Mouse (Mus musculus): ENCODE results near the gene Zbtb42. TPM values are rescaled to one million over a fixed set of nuclear protein-coding genes. Genes with fewer than 3 reads are reported as not detected.

Gene Zbtb42
- total and polyA plus RNA-seq, 3 experiments: 7.6 to 11.4 TPM; not detected in 1

DNA sequence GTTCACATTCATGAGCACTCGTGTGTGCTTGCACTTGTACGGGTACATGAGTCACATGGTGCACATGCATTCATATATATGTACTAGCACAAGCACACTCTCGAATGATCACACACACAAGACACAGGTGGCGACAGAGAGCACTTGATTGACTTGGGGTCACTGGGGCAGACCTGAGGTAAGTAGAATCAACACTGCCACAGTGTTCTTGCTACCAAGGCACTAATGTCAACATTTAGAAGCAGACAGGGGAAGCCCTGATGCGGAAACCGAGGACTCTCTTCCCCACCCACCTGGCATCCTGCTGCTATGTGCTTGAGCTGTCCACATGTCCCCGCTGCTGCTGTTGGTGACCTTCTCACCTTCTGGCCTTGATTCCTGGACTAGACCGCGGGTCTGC lies 44.9 kb upstream of the Zbtb42 start:
- Histone ChIP-seq H3K27ac (ENCODE audit: control insufficient read depth, low read depth, low read length) (no peak overlapping the region), H3K79me2 (ENCODE audit: control insufficient read depth, insufficient read depth, low read length, poor library complexity) (no peaks in the 10 kb centered on the region; the same call in 1 of the 2 replicates), H3K36me3 (ENCODE audit: control insufficient read depth in 1 of 2, insufficient read depth in 2 of 2, low read length in 2 of 2) (peaks cover 0 to 7% of the 10 kb centered on the region in 2 experiments; a peak in 2 of 4 replicates), H3K4me1 (ENCODE audit: control insufficient read depth in 1 of 2, insufficient read depth in 2 of 2, low read length in 2 of 2) (peaks cover 7 to 20% of the 10 kb centered on the region in 2 experiments), H3K4me3 (ENCODE audit: control insufficient read depth in 1 of 2, insufficient read depth in 1 of 2, low read depth in 2 of 2, low read length in 2 of 2) (no peak overlapping the region), H3K9me3 (replicated peaks; ENCODE audit: insufficient read depth, low read length) (no peaks in the 10 kb centered on the region), H3K9ac (ENCODE audit: control insufficient read depth, low read depth, low read length, poor library complexity, severe bottlenecking) (no peak overlapping the region), H3K27me3 (ENCODE audit: control insufficient read depth in 1 of 2, insufficient read depth in 2 of 2, low read length in 2 of 2) (no peaks in the 10 kb centered on the region)
- TF ChIP-seq ETS1 (IDR thresholded peaks at IDR 0.05; ENCODE audit: low read depth, low read length) (no peak), BHLHE40 (IDR thresholded peaks at IDR 0.05; ENCODE audit: borderline replicate concordance, low read depth, low read length) (no peak), NELFE (IDR thresholded peaks at IDR 0.05; ENCODE audit: low read depth, low read length) (no peak), CHD1 (IDR thresholded peaks at IDR 0.05; ENCODE audit: low read depth, low read length) (no peak), CTCF (IDR thresholded peaks at IDR 0.05 in 2 of 3, conservative IDR thresholded peaks at IDR 0.05 in 1 of 3; ENCODE audit: control insufficient read depth in 1 of 3, insufficient read depth in 1 of 3, low read depth in 2 of 3, low read length in 3 of 3, poor library complexity in 1 of 3, severe bottlenecking in 1 of 3) (no peak), MXI1 (IDR thresholded peaks at IDR 0.05; ENCODE audit: low read depth, low read length) (no peak), MAX (IDR thresholded peaks at IDR 0.05; ENCODE audit: low read length) (no peak), ELF1 (IDR thresholded peaks at IDR 0.05; ENCODE audit: low read depth, low read length) (no peak), ZKSCAN1 (IDR thresholded peaks at IDR 0.05; ENCODE audit: low read depth, low read length) (no peak), UBTF (IDR thresholded peaks at IDR 0.05; ENCODE audit: borderline replicate concordance, insufficient read depth, low read depth, low read length) (no peak), JUND (IDR thresholded peaks at IDR 0.05; ENCODE audit: low read depth, low read length) (no peak), TBP (IDR thresholded peaks at IDR 0.05; ENCODE audit: low read depth, low read length) (no peak), MYC (IDR thresholded peaks at IDR 0.05; ENCODE audit: low read depth, low read length) (no peak), SMC3 (IDR thresholded peaks at IDR 0.05; ENCODE audit: low read depth, low read length) (no peak), HCFC1 (IDR thresholded peaks at IDR 0.05; ENCODE audit: low read depth, low read length) (no peak), MAZ (IDR thresholded peaks at IDR 0.05; ENCODE audit: low read depth, low read length) (no peak), ZMIZ1 (IDR thresholded peaks at IDR 0.05; ENCODE audit: low read depth, low read length) (no peak), EP300 (IDR thresholded peaks at IDR 0.05; ENCODE audit: low read depth in 1 of 2, low read length in 2 of 2) (no peak), MEF2A (IDR thresholded peaks at IDR 0.05; ENCODE audit: extremely low read depth, insufficient replicate concordance, low read depth, low read length, poor library complexity, severe bottlenecking) (no peak)
- DNase-seq (ENCODE audit: low read depth, low spot score): peak; percentile 77

GRCm38 (mm10) chr12:112639526-112639925 lies 39.1 kb upstream of the Zbtb42 start:
- Histone ChIP-seq H3K27ac (ENCODE audit: control insufficient read depth, low read depth, low read length) (no peak overlapping the region), H3K4me1 (ENCODE audit: control insufficient read depth in 1 of 2, insufficient read depth in 2 of 2, low read length in 2 of 2) (peaks cover 0 to 9% of the 10 kb centered on the region in 2 experiments; a peak in 2 of 4 replicates), H3K9ac (ENCODE audit: control insufficient read depth, low read depth, low read length, poor library complexity, severe bottlenecking) (no peak overlapping the region), H3K79me2 (ENCODE audit: control insufficient read depth, insufficient read depth, low read length, poor library complexity) (no peaks in the 10 kb centered on the region; the same call in 1 of the 2 replicates), H3K27me3 (ENCODE audit: control insufficient read depth in 1 of 2, insufficient read depth in 2 of 2, low read length in 2 of 2) (no peaks in the 10 kb centered on the region), H3K4me3 (ENCODE audit: control insufficient read depth in 1 of 2, insufficient read depth in 1 of 2, low read depth in 2 of 2, low read length in 2 of 2) (no peak overlapping the region), H3K9me3 (replicated peaks; ENCODE audit: insufficient read depth, low read length) (no peaks in the 10 kb centered on the region), H3K36me3 (ENCODE audit: control insufficient read depth in 1 of 2, insufficient read depth in 2 of 2, low read length in 2 of 2) (peaks cover 0 to 6% of the 10 kb centered on the region in 2 experiments; a peak in 2 of 4 replicates)
- no peak for DNase-seq (ENCODE audit: low read depth, low spot score)
- TF ChIP-seq CTCF (IDR thresholded peaks at IDR 0.05 in 2 of 3, conservative IDR thresholded peaks at IDR 0.05 in 1 of 3; ENCODE audit: control insufficient read depth in 1 of 3, insufficient read depth in 1 of 3, low read depth in 2 of 3, low read length in 3 of 3, poor library complexity in 1 of 3, severe bottlenecking in 1 of 3): no peak
- no peak for TF ChIP-seq POLR2A (IDR thresholded peaks at IDR 0.05; ENCODE audit: control insufficient read depth in 1 of 2, insufficient read depth in 1 of 2, low read depth in 1 of 2, low read length in 2 of 2, poor library complexity in 1 of 2)
- TF ChIP-seq NRF1 (IDR thresholded peaks at IDR 0.05; ENCODE audit: insufficient read depth, low read depth, low read length, poor library complexity, severe bottlenecking): no peak
